Mouse (Mus musculus): ENCODE measurements at regions not wholly inside any gene's neighbourhood (a gene's known extent, or its start where the extent isn't known, plus 50 kb on each side); places are given as distances from the start of the nearest gene placed in this dataset.

DNA sequence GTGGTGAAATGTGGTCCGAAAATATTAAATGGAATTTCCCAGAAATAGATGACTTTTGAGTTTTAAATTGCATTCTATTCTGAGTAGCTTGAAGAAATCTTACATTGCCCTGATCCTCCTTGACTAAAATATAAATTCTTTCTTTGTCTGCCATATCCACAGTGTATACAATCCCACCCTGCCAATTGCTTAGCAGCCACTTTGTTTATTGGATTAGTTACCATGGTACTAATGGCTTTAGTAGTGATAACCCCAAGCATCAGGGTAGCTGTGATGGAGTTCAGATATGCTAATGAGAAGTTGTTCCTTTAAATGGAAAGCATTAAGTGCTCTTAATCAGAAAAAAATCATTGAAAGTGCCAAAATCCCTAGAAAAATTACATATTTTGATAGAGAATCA, 277.4 kb upstream of the Pitrm1 start:
- H3K36me3 ChIP-seq (ENCODE audit: control insufficient read depth in 1 of 2, insufficient read depth in 2 of 2, low read length in 2 of 2), result no peaks in the 10 kb centered on the region
- H3K9ac ChIP-seq (ENCODE audit: control insufficient read depth, low read depth, low read length, poor library complexity, severe bottlenecking), result no peak overlapping the region
- no peak for DNase-seq (ENCODE audit: low read depth, low spot score)
- no peak for TF ChIP-seq MYC (IDR thresholded peaks at IDR 0.05; ENCODE audit: low read depth, low read length)
- TF ChIP-seq MYB (IDR thresholded peaks at IDR 0.05; ENCODE audit: low read depth, low read length), result no peak
- no peak for TF ChIP-seq POLR2AphosphoS2 (IDR thresholded peaks at IDR 0.05; ENCODE audit: low read length)
- no peak for TF ChIP-seq E2F4 (IDR thresholded peaks at IDR 0.05; ENCODE audit: borderline replicate concordance, low read depth, low read length)
- no peak for TF ChIP-seq ETS1 (IDR thresholded peaks at IDR 0.05; ENCODE audit: low read depth, low read length)
- H3K27ac ChIP-seq (ENCODE audit: control insufficient read depth, low read depth, low read length), result no peak overlapping the region
- no peaks in the 10 kb centered on the region for H3K79me2 ChIP-seq (ENCODE audit: control insufficient read depth, insufficient read depth, low read length, poor library complexity)
- no peaks in the 10 kb centered on the region for H3K27me3 ChIP-seq (ENCODE audit: control insufficient read depth in 1 of 2, insufficient read depth in 2 of 2, low read length in 2 of 2)
- H3K4me3 ChIP-seq (ENCODE audit: control insufficient read depth in 1 of 2, insufficient read depth in 1 of 2, low read depth in 2 of 2, low read length in 2 of 2), result no peak overlapping the region
- H3K9me3 ChIP-seq (replicated peaks; ENCODE audit: insufficient read depth, low read length), result no peaks in the 10 kb centered on the region
- H3K4me1 ChIP-seq (ENCODE audit: control insufficient read depth in 1 of 2, insufficient read depth in 2 of 2, low read length in 2 of 2), result no peaks in the 10 kb centered on the region

DNA sequence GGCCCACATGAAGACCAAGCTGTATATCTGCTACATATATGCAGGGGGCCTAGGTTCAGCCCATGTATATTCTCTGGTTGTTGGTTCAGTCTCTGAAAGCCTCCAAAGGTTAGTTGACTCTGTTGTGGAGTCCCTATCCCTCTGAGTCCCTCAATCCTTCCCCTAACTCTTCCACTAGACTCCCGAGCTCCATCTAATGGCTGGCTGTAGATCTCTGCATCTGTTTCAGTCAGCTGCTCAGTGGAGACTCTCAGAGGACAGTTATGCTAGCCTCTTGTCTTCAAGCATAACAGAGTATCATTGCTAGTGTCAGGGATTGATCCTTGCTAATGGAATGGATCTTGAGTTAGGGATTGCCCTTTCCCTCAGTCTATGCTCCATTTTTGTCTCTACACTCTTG, 275.0 kb upstream of the Pitrm1 start:
- no peak overlapping the region for H3K4me3 ChIP-seq (ENCODE audit: control insufficient read depth in 1 of 2, insufficient read depth in 1 of 2, low read depth in 2 of 2, low read length in 2 of 2)
- H3K9me3 ChIP-seq (replicated peaks; ENCODE audit: insufficient read depth, low read length), result no peaks in the 10 kb centered on the region
- DNase-seq (ENCODE audit: low read depth, low spot score), result no peak
- H3K9ac ChIP-seq (ENCODE audit: control insufficient read depth, low read depth, low read length, poor library complexity, severe bottlenecking), result no peak overlapping the region
- H3K27me3 ChIP-seq (ENCODE audit: control insufficient read depth in 1 of 2, insufficient read depth in 2 of 2, low read length in 2 of 2), result no peaks in the 10 kb centered on the region
- no peaks in the 10 kb centered on the region for H3K4me1 ChIP-seq (ENCODE audit: control insufficient read depth in 1 of 2, insufficient read depth in 2 of 2, low read length in 2 of 2)
- no peaks in the 10 kb centered on the region for H3K36me3 ChIP-seq (ENCODE audit: control insufficient read depth in 1 of 2, insufficient read depth in 2 of 2, low read length in 2 of 2)
- H3K79me2 ChIP-seq (ENCODE audit: control insufficient read depth, insufficient read depth, low read length, poor library complexity), result no peaks in the 10 kb centered on the region
- no peak for TF ChIP-seq BHLHE40 (IDR thresholded peaks at IDR 0.05; ENCODE audit: borderline replicate concordance, low read depth, low read length)
- no peak for TF ChIP-seq ZNF384 (IDR thresholded peaks at IDR 0.05; ENCODE audit: low read depth, low read length)
- no peak for TF ChIP-seq POLR2A (IDR thresholded peaks at IDR 0.05; ENCODE audit: control insufficient read depth in 1 of 2, insufficient read depth in 1 of 2, low read depth in 1 of 2, low read length in 2 of 2, poor library complexity in 1 of 2)
- TF ChIP-seq ZMIZ1 (IDR thresholded peaks at IDR 0.05; ENCODE audit: low read depth, low read length), result no peak
- no peak for TF ChIP-seq MYB (IDR thresholded peaks at IDR 0.05; ENCODE audit: low read depth, low read length)
- no peak for TF ChIP-seq HCFC1 (IDR thresholded peaks at IDR 0.05; ENCODE audit: low read depth, low read length)
- no peak for TF ChIP-seq CHD2 (IDR thresholded peaks at IDR 0.05; ENCODE audit: low read length)
- no peak overlapping the region for H3K27ac ChIP-seq (ENCODE audit: control insufficient read depth, low read depth, low read length)

GRCm38 (mm10) chr13:6280073-6280472, 267.9 kb upstream of the Pitrm1 start:
- H3K27me3 ChIP-seq (ENCODE audit: control insufficient read depth in 1 of 2, insufficient read depth in 2 of 2, low read length in 2 of 2), result no peaks in the 10 kb centered on the region
- H3K9me3 ChIP-seq (replicated peaks; ENCODE audit: insufficient read depth, low read length), result no peaks in the 10 kb centered on the region
- no peaks in the 10 kb centered on the region for H3K79me2 ChIP-seq (ENCODE audit: control insufficient read depth, insufficient read depth, low read length, poor library complexity)
- H3K4me3 ChIP-seq (ENCODE audit: control insufficient read depth in 1 of 2, insufficient read depth in 1 of 2, low read depth in 2 of 2, low read length in 2 of 2), result no peak overlapping the region
- TF ChIP-seq TCF12 (IDR thresholded peaks at IDR 0.05; ENCODE audit: low read depth, low read length) (no peak), ZKSCAN1 (IDR thresholded peaks at IDR 0.05; ENCODE audit: low read depth, low read length) (no peak)
- no peak for DNase-seq (ENCODE audit: low read depth, low spot score)
- H3K4me1 ChIP-seq (ENCODE audit: control insufficient read depth in 1 of 2, insufficient read depth in 2 of 2, low read length in 2 of 2), result no peaks in the 10 kb centered on the region
- H3K27ac ChIP-seq (ENCODE audit: control insufficient read depth, low read depth, low read length), result no peak overlapping the region
- H3K9ac ChIP-seq (ENCODE audit: control insufficient read depth, low read depth, low read length, poor library complexity, severe bottlenecking), result no peak overlapping the region
- H3K36me3 ChIP-seq (ENCODE audit: control insufficient read depth in 1 of 2, insufficient read depth in 2 of 2, low read length in 2 of 2), result no peaks in the 10 kb centered on the region
